Mouse (Mus musculus) lung, postnatal 0 days (tissue): Measurements from ENCODE around the gene Ppp1r3g.

Experiments used
- CTCF ChIP-seq: IDR thresholded peaks from 2 replicates; pipeline ENCODE4 v1.5.1; 2016; ENCODE audit warnings: antibody characterized with exemption, mild to moderate bottlenecking
- EP300 ChIP-seq: IDR thresholded peaks from 2 replicates; pipeline ENCODE4 v1.6.1; 2016; ENCODE audit warnings: antibody characterized with exemption, mild to moderate bottlenecking, control low read depth

DNA sequence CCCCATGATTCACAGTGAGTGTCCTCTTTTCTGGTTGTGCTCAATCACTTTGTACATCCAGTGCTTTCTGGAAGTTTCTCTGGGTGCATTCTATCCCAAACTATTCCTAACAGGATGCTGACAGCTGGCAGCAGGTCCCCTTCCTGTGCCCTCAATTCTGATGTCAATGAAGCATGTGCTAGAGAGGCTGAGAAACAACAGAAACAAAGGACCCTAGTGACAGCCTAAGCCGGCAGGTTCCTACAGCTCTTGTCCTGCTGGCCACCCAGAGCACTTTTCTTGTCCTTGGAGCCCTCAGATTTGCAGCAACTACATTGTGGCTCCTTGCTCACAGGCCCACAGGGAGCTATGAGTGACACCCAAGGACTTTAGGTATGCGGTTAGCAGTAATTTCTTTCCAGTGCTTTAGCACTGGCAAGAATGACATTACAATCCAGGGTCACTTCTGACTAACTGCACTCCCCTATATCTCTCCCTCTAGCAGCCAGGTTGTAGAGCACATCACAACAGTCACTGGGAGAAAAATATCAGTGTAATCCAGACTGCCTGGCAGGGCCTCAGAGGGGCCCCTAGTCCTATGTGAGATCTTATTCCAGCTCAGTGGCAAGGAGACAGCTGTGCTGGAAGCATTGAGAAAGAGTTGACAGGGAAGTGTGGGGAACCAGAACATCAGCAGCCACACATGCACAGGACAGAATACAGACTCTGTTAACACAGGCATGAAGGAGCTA is 37.2 kb downstream of the Ppp1r3g start:
- TF ChIP-seq CTCF (no peak), EP300 (no peak)
